Mouse (Mus musculus): ENCODE data around the gene Slc16a11. TPM values are rescaled to one million over a fixed set of nuclear protein-coding genes. Genes with fewer than 3 reads are reported as not detected.
A peak's percentile ranks its signal among the peaks of the same experiment; 100 is the strongest.

The Slc16a11 gene
- total and polyA plus RNA-seq, 2 experiments: 12.5 to 84.4 TPM

- Histone ChIP-seq H3K79me2 (ENCODE audit: control insufficient read depth, insufficient read depth, low read length) (no peaks in the 10 kb centered on the region), H3K4me3 (ENCODE audit: insufficient read depth, low read depth, low read length) (no peak overlapping the region), H3K9ac (ENCODE audit: low read depth, low read length) (no peak overlapping the region), H3K27ac (replicated peaks; ENCODE audit: insufficient read depth, low read depth, low read length) (no peak overlapping the region), H3K36me3 (ENCODE audit: control insufficient read depth, insufficient read depth, low read length) (no peaks in the 10 kb centered on the region), H3K27me3 (ENCODE audit: control insufficient read depth, insufficient read depth, low read length) (no peaks in the 10 kb centered on the region), H3K4me1 (ENCODE audit: control insufficient read depth, insufficient read depth, low read length) (no peaks in the 10 kb centered on the region)
- peak; percentile 25 for DNase-seq (ENCODE audit: extremely low read depth, low read depth, low spot score)
- 42% methylated on average over 14 of the region's 14 CpGs for WGBS
- no peak for TF ChIP-seq POLR2A (IDR thresholded peaks at IDR 0.05; ENCODE audit: extremely low read depth, insufficient read depth, low read length)
- peak; percentile 32; the same call in 1 of the 2 replicates for TF ChIP-seq CTCF (IDR thresholded peaks at IDR 0.05; ENCODE audit: low read depth, low read length)
Measured at GRCm38 (mm10) chr11:70179401-70179800, 33.2 kb upstream of the Slc16a11 start.

DNA sequence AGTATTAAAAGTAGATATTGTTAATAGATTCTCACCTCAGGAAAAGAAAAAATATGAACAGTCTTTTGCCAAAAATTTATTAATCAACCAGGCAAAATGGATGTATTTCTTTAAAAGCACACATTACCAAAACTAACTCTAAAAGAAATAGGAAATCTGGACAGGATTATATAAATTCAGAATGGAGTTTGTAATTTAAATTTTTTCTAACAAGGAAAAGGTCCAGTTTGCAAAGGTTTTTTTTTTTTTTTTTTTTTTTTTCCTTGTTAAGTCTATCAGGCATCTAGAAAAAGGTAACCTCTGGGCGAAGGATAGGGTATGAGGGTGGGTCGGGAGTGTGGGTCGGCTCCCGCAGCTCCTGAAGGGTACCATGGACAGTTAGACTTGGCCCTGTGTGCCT lies 32.1 kb upstream of the Slc16a11 start:
- no peak for TF ChIP-seq POLR2A (IDR thresholded peaks at IDR 0.05; ENCODE audit: extremely low read depth, insufficient read depth, low read length)
- TF ChIP-seq CTCF (IDR thresholded peaks at IDR 0.05; ENCODE audit: low read depth, low read length): no peak
- DNase-seq (ENCODE audit: extremely low read depth, low read depth, low spot score): no peak
- H3K79me2 ChIP-seq (ENCODE audit: control insufficient read depth, insufficient read depth, low read length): no peaks in the 10 kb centered on the region
- H3K4me1 ChIP-seq (ENCODE audit: control insufficient read depth, insufficient read depth, low read length): no peaks in the 10 kb centered on the region
- no peak overlapping the region for H3K4me3 ChIP-seq (ENCODE audit: insufficient read depth, low read depth, low read length)
- WGBS: 92% methylated on average over 4 of the region's 4 CpGs
- H3K9ac ChIP-seq (ENCODE audit: low read depth, low read length): no peak overlapping the region
- H3K27me3 ChIP-seq (ENCODE audit: control insufficient read depth, insufficient read depth, low read length): no peaks in the 10 kb centered on the region
- H3K36me3 ChIP-seq (ENCODE audit: control insufficient read depth, insufficient read depth, low read length): no peaks in the 10 kb centered on the region
- H3K27ac ChIP-seq (replicated peaks; ENCODE audit: insufficient read depth, low read depth, low read length): no peak overlapping the region

GRCm38 (mm10) chr11:70185120-70185519 lies 27.4 kb upstream of the Slc16a11 start:
- no peak overlapping the region for H3K27ac ChIP-seq (replicated peaks; ENCODE audit: insufficient read depth, low read depth, low read length)
- H3K27me3 ChIP-seq (ENCODE audit: control insufficient read depth, insufficient read depth, low read length): no peaks in the 10 kb centered on the region
- no peaks in the 10 kb centered on the region for H3K4me1 ChIP-seq (ENCODE audit: control insufficient read depth, insufficient read depth, low read length)
- 65% methylated on average over 7 of the region's 7 CpGs for WGBS
- DNase-seq (ENCODE audit: extremely low read depth, low read depth, low spot score): no peak
- H3K79me2 ChIP-seq (ENCODE audit: control insufficient read depth, insufficient read depth, low read length): no peaks in the 10 kb centered on the region
- no peak overlapping the region for H3K4me3 ChIP-seq (ENCODE audit: insufficient read depth, low read depth, low read length)
- H3K36me3 ChIP-seq (ENCODE audit: control insufficient read depth, insufficient read depth, low read length): no peaks in the 10 kb centered on the region
- H3K9ac ChIP-seq (ENCODE audit: low read depth, low read length): no peak overlapping the region
- TF ChIP-seq CTCF (IDR thresholded peaks at IDR 0.05; ENCODE audit: low read depth, low read length) (no peak), POLR2A (IDR thresholded peaks at IDR 0.05; ENCODE audit: extremely low read depth, insufficient read depth, low read length) (no peak)

- no peaks in the 10 kb centered on the region for H3K36me3 ChIP-seq (ENCODE audit: control insufficient read depth, insufficient read depth, low read length)
- no peaks in the 10 kb centered on the region for H3K27me3 ChIP-seq (ENCODE audit: control insufficient read depth, insufficient read depth, low read length)
- DNase-seq (ENCODE audit: extremely low read depth, low read depth, low spot score): no peak
- peaks cover 2% of the 10 kb centered on the region; the same call in 1 of the 2 replicates for H3K4me1 ChIP-seq (ENCODE audit: control insufficient read depth, insufficient read depth, low read length)
- WGBS: 84% methylated on average over 28 of the region's 28 CpGs
- H3K4me3 ChIP-seq (ENCODE audit: insufficient read depth, low read depth, low read length): no peak overlapping the region
- no peaks in the 10 kb centered on the region for H3K79me2 ChIP-seq (ENCODE audit: control insufficient read depth, insufficient read depth, low read length)
- no peak overlapping the region for H3K9ac ChIP-seq (ENCODE audit: low read depth, low read length)
- TF ChIP-seq CTCF (IDR thresholded peaks at IDR 0.05; ENCODE audit: low read depth, low read length) (no peak), POLR2A (IDR thresholded peaks at IDR 0.05; ENCODE audit: extremely low read depth, insufficient read depth, low read length) (no peak)
- no peak overlapping the region for H3K27ac ChIP-seq (replicated peaks; ENCODE audit: insufficient read depth, low read depth, low read length)
Measured at GRCm38 (mm10) chr11:70189319-70190134, 23.0 kb upstream of the Slc16a11 start.

- no peak for DNase-seq (ENCODE audit: extremely low read depth, low read depth, low spot score)
- Histone ChIP-seq H3K36me3 (ENCODE audit: control insufficient read depth, insufficient read depth, low read length) (no peaks in the 10 kb centered on the region), H3K9ac (ENCODE audit: low read depth, low read length) (no peak overlapping the region), H3K4me1 (ENCODE audit: control insufficient read depth, insufficient read depth, low read length) (peaks cover 2% of the 10 kb centered on the region; the same call in 1 of the 2 replicates), H3K27ac (replicated peaks; ENCODE audit: insufficient read depth, low read depth, low read length) (no peak overlapping the region), H3K27me3 (ENCODE audit: control insufficient read depth, insufficient read depth, low read length) (no peaks in the 10 kb centered on the region), H3K4me3 (ENCODE audit: insufficient read depth, low read depth, low read length) (no peak overlapping the region), H3K79me2 (ENCODE audit: control insufficient read depth, insufficient read depth, low read length) (no peaks in the 10 kb centered on the region)
- TF ChIP-seq CTCF (IDR thresholded peaks at IDR 0.05; ENCODE audit: low read depth, low read length) (no peak), POLR2A (IDR thresholded peaks at IDR 0.05; ENCODE audit: extremely low read depth, insufficient read depth, low read length) (no peak)
- 89% methylated on average over 6 of the region's 6 CpGs for WGBS
Measured at GRCm38 (mm10) chr11:70191188-70191587, 21.4 kb upstream of the Slc16a11 start.

DNA sequence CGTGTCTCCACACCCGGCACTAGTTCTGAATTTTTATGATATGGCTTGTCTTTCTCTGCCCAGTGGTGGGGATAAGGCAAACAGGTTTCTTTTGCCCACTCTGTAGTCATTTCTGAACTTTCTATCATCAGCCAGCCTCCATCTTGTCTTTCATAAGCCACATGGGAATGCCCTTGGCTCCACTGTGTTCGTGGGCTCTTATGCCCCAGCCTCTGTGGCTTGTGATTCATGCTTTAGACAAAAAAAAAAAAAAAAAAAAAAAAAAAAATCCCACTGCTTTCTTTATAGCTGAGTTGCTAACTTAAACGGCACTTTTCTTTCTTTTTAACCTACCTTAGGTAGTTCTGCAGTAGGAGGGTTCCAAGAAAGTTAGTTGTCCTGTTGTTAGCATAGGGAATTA lies 20.4 kb upstream of the Slc16a11 start:
- Histone ChIP-seq H3K36me3 (ENCODE audit: control insufficient read depth, insufficient read depth, low read length) (no peaks in the 10 kb centered on the region), H3K9ac (ENCODE audit: low read depth, low read length) (no peak overlapping the region), H3K27ac (replicated peaks; ENCODE audit: insufficient read depth, low read depth, low read length) (no peak overlapping the region), H3K4me3 (ENCODE audit: insufficient read depth, low read depth, low read length) (no peak overlapping the region), H3K79me2 (ENCODE audit: control insufficient read depth, insufficient read depth, low read length) (no peaks in the 10 kb centered on the region), H3K27me3 (ENCODE audit: control insufficient read depth, insufficient read depth, low read length) (no peaks in the 10 kb centered on the region), H3K4me1 (ENCODE audit: control insufficient read depth, insufficient read depth, low read length) (peaks cover 2% of the 10 kb centered on the region; the same call in 1 of the 2 replicates)
- no peak for TF ChIP-seq POLR2A (IDR thresholded peaks at IDR 0.05; ENCODE audit: extremely low read depth, insufficient read depth, low read length)
- no peak for TF ChIP-seq CTCF (IDR thresholded peaks at IDR 0.05; ENCODE audit: low read depth, low read length)
- no peak for DNase-seq (ENCODE audit: extremely low read depth, low read depth, low spot score)
- 84% methylated on average over 4 of the region's 4 CpGs for WGBS
